Mouse (Mus musculus) megakaryocyte, adult 5-6 weeks (primary cell): ENCODE measurements around the gene Mitd1. TPM values are rescaled to one million over a fixed set of nuclear protein-coding genes. Genes with fewer than 3 reads are reported as not detected.

ENCODE experiments used
- ATAC-seq: 2 replicates; pipeline ENCODE4 v1.8.0; 2016; ENCODE audit warnings: mild to moderate bottlenecking, inconsistent platforms; ENCODE audit not compliant: poor library complexity, severe bottlenecking
- total RNA-seq, 2 experiments: library from RNA; stranded (forward) in 1 of 2; stranded (reverse) in 1 of 2; fragments of 153-499, 151-499 nt in 1 of 2; fragments of 221-1000, 200-1000 nt in 1 of 2; gene quantifications; 2 replicates each; pipeline versions ENCODE4 v1.2.3 to v1.2.4; 2015 to 2017

Gene Mitd1
- 26.0 and 36.1 TPM in 2 replicates for total RNA-seq (2015)
- total RNA-seq (2017) = 28.3 and 30.2 TPM in 2 replicates

GRCm38 (mm10) chr1:37890025-37890652 is at the start of gene Mitd1, which contains the start of gene Mrpl30:
Mitd1 (minus strand) TSS chr1:37890411.
Mrpl30 (plus strand) TSS chr1:37890477.
- peak; percentile 96 for ATAC-seq

GRCm38 (mm10) chr1:37931806-37932205 is 41.6 kb upstream of the Mitd1 start:
- no peak for ATAC-seq

- ATAC-seq = no peak
Measured at GRCm38 (mm10) chr1:37925971-37926370, 35.8 kb upstream of the Mitd1 start.

- ATAC-seq = no peak
Measured at GRCm38 (mm10) chr1:37922536-37922935, 32.3 kb upstream of the Mitd1 start.

GRCm38 (mm10) chr1:37918096-37918495 is 27.9 kb upstream of the Mitd1 start:
- ATAC-seq = no peak

GRCm38 (mm10) chr1:37917666-37918065 is 27.5 kb upstream of the Mitd1 start:
- ATAC-seq = no peak

- ATAC-seq = no peak
Measured at GRCm38 (mm10) chr1:37916393-37916792, 26.2 kb upstream of the Mitd1 start, which contains the start of gene Lyg2. Lyg2 (minus strand) TSS chr1:37916493.

GRCm38 (mm10) chr1:37912751-37913150 is 22.5 kb upstream of the Mitd1 start:
- no peak for ATAC-seq

- ATAC-seq = peak; percentile 82
Measured at GRCm38 (mm10) chr1:37903178-37903577, 13.0 kb upstream of the Mitd1 start.

- no peak for ATAC-seq
Measured at GRCm38 (mm10) chr1:37900288-37900687, 10.1 kb upstream of the Mitd1 start.

- ATAC-seq = no peak
Measured at GRCm38 (mm10) chr1:37899816-37900215, 9.6 kb upstream of the Mitd1 start.

- ATAC-seq = no peak
Measured at GRCm38 (mm10) chr1:37894606-37895005, 4.4 kb upstream of the Mitd1 start.

- ATAC-seq = no peak
Measured at GRCm38 (mm10) chr1:37891400-37891799, 1.2 kb upstream of the Mitd1 start.

GRCm38 (mm10) chr1:37889206-37889605 is 1.0 kb downstream of the Mitd1 start:
- ATAC-seq = no peak

GRCm38 (mm10) chr1:37884451-37884850 is 5.8 kb downstream of the Mitd1 start:
- ATAC-seq = 0 out of 2 replicates have a peak, but pooled peaks have one; percentile 33

- no peak for ATAC-seq
Measured at GRCm38 (mm10) chr1:37883411-37883810, 6.8 kb downstream of the Mitd1 start.

GRCm38 (mm10) chr1:37877736-37878460 is 12.3 kb downstream of the Mitd1 start:
- no peak for ATAC-seq

- ATAC-seq = no peak
Measured at GRCm38 (mm10) chr1:37873157-37873556, 17.1 kb downstream of the Mitd1 start.

- peak; percentile 90 for ATAC-seq
Measured at GRCm38 (mm10) chr1:37872131-37873067, 17.8 kb downstream of the Mitd1 start.

- no peak for ATAC-seq
Measured at GRCm38 (mm10) chr1:37871704-37872103, 18.5 kb downstream of the Mitd1 start, which contains the start of gene Lipt1. Lipt1 (plus strand) TSS chr1:37871738.

GRCm38 (mm10) chr1:37869362-37869761 is 20.8 kb downstream of the Mitd1 start:
- ATAC-seq = no peak
